Mouse (Mus musculus) liver, embryonic 15.5 days (tissue): ENCODE data around the gene Smpd1. TPM values are rescaled to one million over a fixed set of nuclear protein-coding genes. Genes with fewer than 3 reads are reported as not detected.

Experiments
- ATAC-seq: fragments of 200-750 bp; cut with Nextera tagmentation; 2 replicates; pipeline ENCODE4 v1.8.0; 2017; ENCODE audit warnings: moderate number of reproducible peaks, mild to moderate bottlenecking, moderate library complexity; ENCODE audit not compliant: insufficient read depth
- H3K27ac ChIP-seq: fragments of 300-500 bp; sonication (generic); replicated peaks from 2 replicates; pipeline ENCODE4 v1.5.1; 2015; ENCODE audit warnings: mild to moderate bottlenecking, inconsistent platforms
- H3K27me3 ChIP-seq: fragments of 300-500 bp; sonication (generic); 2 replicates; pipeline ENCODE4 v1.6.1; 2015; ENCODE audit warnings: mild to moderate bottlenecking, inconsistent platforms
- H3K36me3 ChIP-seq: fragments of 300-500 bp; sonication (generic); replicated peaks from 2 replicates; pipeline ENCODE4 v1.6.1; 2015; ENCODE audit warnings: moderate library complexity, mild to moderate bottlenecking, inconsistent platforms
- H3K4me1 ChIP-seq: fragments of 300-500 bp; sonication (generic); replicated peaks from 2 replicates; pipeline ENCODE4 v1.6.1; 2015; ENCODE audit warnings: inconsistent platforms
- H3K4me2 ChIP-seq: fragments of 300-500 bp; sonication (generic); 2 replicates; pipeline ENCODE4 v1.6.1; 2015; ENCODE audit warnings: moderate library complexity, mild to moderate bottlenecking, inconsistent platforms
- H3K4me3 ChIP-seq: fragments of 300-500 bp; sonication (generic); replicated peaks from 2 replicates; pipeline ENCODE4 v1.5.1; 2015; ENCODE audit warnings: mild to moderate bottlenecking, inconsistent platforms
- H3K9ac ChIP-seq: fragments of 300-500 bp; sonication (generic); 2 replicates; pipeline ENCODE4 v1.6.1; 2015; ENCODE audit warnings: moderate library complexity, mild to moderate bottlenecking, inconsistent platforms
- H3K9me3 ChIP-seq: fragments of 300-500 bp; sonication (generic); replicated peaks from 2 replicates; pipeline ENCODE4 v1.6.1; 2016; ENCODE audit warnings: inconsistent platforms
- WGBS: fragments of 180-500 bp; shearing (Covaris S2); methylation state at CpG from one replicate; pipeline ENCODE4 v1.1.7; 2015; ENCODE audit warnings: mixed read lengths; ENCODE audit not compliant: insufficient replicate concordance; 5-methylcytosine and 5-hydroxymethylcytosine counted together
- polyA plus RNA-seq: library from polyadenylated mRNA; unstranded; fragments of >200 nt; fragmentation: Nextera tagmentation; extraction: Ambion mirVana; gene quantifications from 2 replicates; pipeline ENCODE4 v1.2.1, GENCODE M21; 2015

Smpd1 gene
- 21.9 and 22.0 TPM in 2 replicates for polyA plus RNA-seq

GRCm38 (mm10) chr7:105554212-105554942, at the start of gene Smpd1:
TSS of gene Smpd1 (plus strand) at chr7:105554360.
- Histone ChIP-seq H3K36me3 (peaks cover 22% of the 10 kb centered on the region), H3K4me2 (peak within 1 kb of the TSS; percentile 89), H3K4me3 (peak within 1 kb of the TSS; percentile 67), H3K9me3 (no peaks in the 10 kb centered on the region), H3K9ac (peak within 1 kb of the TSS; percentile 71), H3K27ac (peak within 1 kb of the TSS; percentile 78), H3K27me3 (no peaks in the 10 kb centered on the region), H3K4me1 (peaks cover 27% of the 10 kb centered on the region)
- WGBS: 3% methylated on average over 26 of the region's 26 CpGs
- ATAC-seq: peak; percentile 98

GRCm38 (mm10) chr7:105507257-105507656, 46.9 kb upstream of the Smpd1 start:
- no peaks in the 10 kb centered on the region for H3K4me1 ChIP-seq
- no peak for ATAC-seq
- WGBS: 46% methylated on average over 4 of the region's 4 CpGs
- no peaks in the 10 kb centered on the region for H3K27me3 ChIP-seq
- H3K9me3 ChIP-seq: no peaks in the 10 kb centered on the region
- no peak overlapping the region for H3K4me2 ChIP-seq
- no peak overlapping the region for H3K27ac ChIP-seq
- no peak overlapping the region for H3K9ac ChIP-seq
- H3K4me3 ChIP-seq: no peak overlapping the region
- H3K36me3 ChIP-seq: no peaks in the 10 kb centered on the region

- no peaks in the 10 kb centered on the region for H3K36me3 ChIP-seq
- WGBS: 50% methylated on average over 5 of the region's 5 CpGs
- no peak overlapping the region for H3K4me2 ChIP-seq
- no peaks in the 10 kb centered on the region for H3K4me1 ChIP-seq
- H3K27ac ChIP-seq: no peak overlapping the region
- no peaks in the 10 kb centered on the region for H3K27me3 ChIP-seq
- H3K9me3 ChIP-seq: no peaks in the 10 kb centered on the region
- no peak overlapping the region for H3K4me3 ChIP-seq
- no peak overlapping the region for H3K9ac ChIP-seq
- ATAC-seq: no peak
Observed at GRCm38 (mm10) chr7:105510143-105510542, 44.0 kb upstream of the Smpd1 start.

GRCm38 (mm10) chr7:105513845-105514291, 40.3 kb upstream of the Smpd1 start:
- no peak overlapping the region for H3K4me3 ChIP-seq
- no peak overlapping the region for H3K27ac ChIP-seq
- ATAC-seq: no peak
- 48% methylated on average over 5 of the region's 5 CpGs for WGBS
- H3K4me1 ChIP-seq: no peaks in the 10 kb centered on the region
- no peak overlapping the region for H3K4me2 ChIP-seq
- no peaks in the 10 kb centered on the region for H3K9me3 ChIP-seq
- no peaks in the 10 kb centered on the region for H3K36me3 ChIP-seq
- H3K27me3 ChIP-seq: no peaks in the 10 kb centered on the region
- H3K9ac ChIP-seq: no peak overlapping the region

- H3K4me2 ChIP-seq: no peak overlapping the region
- ATAC-seq: no peak
- H3K9me3 ChIP-seq: no peaks in the 10 kb centered on the region
- 54% methylated on average over 5 of the region's 5 CpGs for WGBS
- no peak overlapping the region for H3K9ac ChIP-seq
- no peak overlapping the region for H3K4me3 ChIP-seq
- no peaks in the 10 kb centered on the region for H3K4me1 ChIP-seq
- H3K36me3 ChIP-seq: no peaks in the 10 kb centered on the region
- H3K27me3 ChIP-seq: no peaks in the 10 kb centered on the region
- H3K27ac ChIP-seq: no peak overlapping the region
Observed at GRCm38 (mm10) chr7:105514561-105514960, 39.6 kb upstream of the Smpd1 start.

GRCm38 (mm10) chr7:105515178-105515577, 39.0 kb upstream of the Smpd1 start:
- 8% methylated on average over 5 of the region's 5 CpGs for WGBS
- Histone ChIP-seq H3K27ac (no peak overlapping the region), H3K4me3 (no peak overlapping the region), H3K4me2 (no peak overlapping the region), H3K4me1 (no peaks in the 10 kb centered on the region), H3K27me3 (no peaks in the 10 kb centered on the region), H3K9ac (no peak overlapping the region), H3K36me3 (no peaks in the 10 kb centered on the region), H3K9me3 (no peaks in the 10 kb centered on the region)
- ATAC-seq: no peak

GRCm38 (mm10) chr7:105516669-105517360, 37.3 kb upstream of the Smpd1 start:
- 52% methylated on average over 9 of the region's 9 CpGs for WGBS
- Histone ChIP-seq H3K9ac (no peak overlapping the region), H3K36me3 (no peaks in the 10 kb centered on the region), H3K9me3 (no peaks in the 10 kb centered on the region), H3K4me3 (no peak overlapping the region), H3K4me1 (no peaks in the 10 kb centered on the region), H3K27ac (no peak overlapping the region), H3K27me3 (no peaks in the 10 kb centered on the region), H3K4me2 (no peak overlapping the region)
- ATAC-seq: no peak

GRCm38 (mm10) chr7:105519336-105519735, 34.8 kb upstream of the Smpd1 start:
- H3K4me1 ChIP-seq: no peaks in the 10 kb centered on the region
- 57% methylated on average over 11 of the region's 11 CpGs for WGBS
- H3K27me3 ChIP-seq: no peaks in the 10 kb centered on the region
- H3K36me3 ChIP-seq: no peaks in the 10 kb centered on the region
- no peak overlapping the region for H3K4me3 ChIP-seq
- no peak for ATAC-seq
- no peak overlapping the region for H3K9ac ChIP-seq
- H3K4me2 ChIP-seq: no peak overlapping the region
- no peaks in the 10 kb centered on the region for H3K9me3 ChIP-seq
- H3K27ac ChIP-seq: no peak overlapping the region

GRCm38 (mm10) chr7:105519771-105520170, 34.4 kb upstream of the Smpd1 start:
- Histone ChIP-seq H3K36me3 (no peaks in the 10 kb centered on the region), H3K27ac (no peak overlapping the region), H3K4me1 (no peaks in the 10 kb centered on the region), H3K27me3 (no peaks in the 10 kb centered on the region), H3K9ac (no peak overlapping the region), H3K4me2 (no peak overlapping the region), H3K9me3 (no peaks in the 10 kb centered on the region), H3K4me3 (no peak overlapping the region)
- ATAC-seq: no peak
- 47% methylated on average over 2 of the region's 2 CpGs for WGBS

- Histone ChIP-seq H3K4me1 (no peaks in the 10 kb centered on the region), H3K9me3 (no peaks in the 10 kb centered on the region), H3K27ac (no peak overlapping the region), H3K4me2 (no peak overlapping the region), H3K4me3 (no peak overlapping the region), H3K36me3 (no peaks in the 10 kb centered on the region), H3K27me3 (no peaks in the 10 kb centered on the region), H3K9ac (no peak overlapping the region)
- no peak for ATAC-seq
- WGBS: 45% methylated on average over 6 of the region's 6 CpGs
Observed at GRCm38 (mm10) chr7:105520201-105520600, 34.0 kb upstream of the Smpd1 start.

GRCm38 (mm10) chr7:105524222-105524621, 29.9 kb upstream of the Smpd1 start:
- Histone ChIP-seq H3K27ac (no peak overlapping the region), H3K9ac (no peak overlapping the region), H3K27me3 (no peaks in the 10 kb centered on the region), H3K4me3 (no peak overlapping the region), H3K36me3 (no peaks in the 10 kb centered on the region), H3K9me3 (no peaks in the 10 kb centered on the region), H3K4me1 (no peaks in the 10 kb centered on the region), H3K4me2 (no peak overlapping the region)
- WGBS: 50% methylated on average over 2 of the region's 2 CpGs
- no peak for ATAC-seq
